Mouse (Mus musculus): ENCODE measurements at regions not wholly inside any gene's neighbourhood (a gene's known extent, or its start where the extent isn't known, plus 50 kb on each side); places are given as distances from the start of the nearest gene placed in this dataset.

- no peak for DNase-seq (ENCODE audit: extremely low spot score)
These were observed 131.8 kb downstream of the Tshz3 start for GRCm38 (mm10) chr7:36829710-36830109.

DNA sequence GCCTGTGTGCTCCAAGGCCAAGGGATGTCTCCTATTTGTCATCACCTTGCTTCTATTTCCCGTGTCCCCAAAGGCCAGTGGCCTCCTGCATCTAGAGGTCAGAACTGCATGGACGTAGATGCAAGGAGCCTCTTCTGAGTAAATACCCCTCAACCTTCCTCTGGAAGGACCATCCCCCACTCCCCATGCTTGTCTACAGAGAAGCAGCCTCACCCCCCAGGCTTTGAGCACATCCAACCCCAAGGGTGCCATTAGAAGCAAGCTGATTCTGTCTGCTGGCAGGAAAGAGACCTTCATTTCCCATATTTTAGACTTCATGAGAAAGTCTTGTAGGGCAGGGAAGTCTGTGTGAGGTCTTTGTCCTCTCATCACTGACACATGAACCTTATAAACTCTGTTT lies 132.2 kb downstream of the Tshz3 start:
- no peak for DNase-seq (ENCODE audit: extremely low spot score)

DNA sequence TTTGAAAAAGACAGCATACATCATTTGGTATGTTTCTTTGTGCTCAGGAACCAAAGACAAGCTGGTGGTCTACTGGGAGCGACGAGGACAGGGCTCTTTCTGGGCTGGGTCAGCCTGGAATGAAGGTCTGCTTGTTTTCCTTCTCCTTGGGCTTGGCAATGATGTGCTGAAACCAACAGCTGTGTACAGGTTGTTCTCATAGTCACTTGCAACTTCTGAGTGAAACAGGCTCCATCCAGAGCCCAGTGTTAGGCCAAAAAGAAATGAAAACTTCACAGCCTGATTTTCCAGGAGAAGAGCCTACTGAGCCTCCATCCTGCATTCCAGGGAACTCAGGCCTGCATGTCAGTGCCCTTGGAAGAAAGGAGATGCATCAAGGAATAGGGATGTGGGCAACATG lies 150.4 kb downstream of the Tshz3 start:
- no peak for DNase-seq (ENCODE audit: extremely low spot score)

GRCm38 (mm10) chr7:36851275-36851889 lies 153.5 kb downstream of the Tshz3 start:
- no peak for DNase-seq (ENCODE audit: extremely low spot score)

DNA sequence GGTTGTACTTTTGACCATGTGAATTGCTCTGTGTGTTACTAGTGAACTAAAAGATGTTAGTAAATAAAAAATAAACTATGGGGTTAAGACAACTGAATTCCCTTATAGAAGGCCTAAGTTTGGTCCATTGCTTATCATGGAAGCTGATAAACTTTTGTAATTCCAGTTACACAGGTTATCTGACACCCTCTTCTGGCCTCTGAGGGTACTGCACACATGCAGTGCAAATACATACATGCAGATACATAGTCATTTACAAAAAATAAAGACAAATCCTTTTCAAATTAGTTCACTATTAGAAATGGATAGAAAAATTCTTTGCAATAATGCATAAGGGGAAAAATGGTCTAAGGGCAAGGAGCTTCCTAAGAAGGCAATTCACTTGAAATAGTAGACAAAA lies 156.4 kb downstream of the Tshz3 start:
- no peak for DNase-seq (ENCODE audit: extremely low spot score)

DNA sequence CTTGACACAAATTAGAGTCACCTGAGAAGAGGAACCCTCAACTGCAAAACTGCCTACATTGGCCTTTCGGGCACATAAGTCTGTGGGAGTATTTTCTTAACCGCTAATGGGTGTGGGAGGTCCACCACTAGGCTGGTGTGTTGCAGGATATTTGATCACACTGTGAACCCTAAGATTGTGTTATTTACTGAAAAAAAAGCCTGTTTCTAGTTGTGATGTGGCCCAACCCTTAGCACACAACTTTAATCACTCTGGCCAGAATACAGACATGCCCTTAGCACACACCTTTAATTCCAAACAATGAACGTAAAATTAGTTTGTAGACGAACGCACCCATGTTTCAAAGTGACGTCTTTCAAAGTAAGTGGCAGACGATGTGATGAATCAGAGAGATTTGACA lies 161.5 kb downstream of the Tshz3 start:
- DNase-seq (ENCODE audit: extremely low spot score) = no peak

- no peak for DNase-seq (ENCODE audit: extremely low spot score)
These were observed 164.6 kb downstream of the Tshz3 start for GRCm38 (mm10) chr7:36862481-36862880.

- DNase-seq (ENCODE audit: extremely low spot score) = no peak
These were observed 165.8 kb downstream of the Tshz3 start for GRCm38 (mm10) chr7:36863745-36864144.

- no peak for DNase-seq (ENCODE audit: extremely low spot score)
These were observed 166.8 kb downstream of the Tshz3 start for GRCm38 (mm10) chr7:36864675-36865074.

DNA sequence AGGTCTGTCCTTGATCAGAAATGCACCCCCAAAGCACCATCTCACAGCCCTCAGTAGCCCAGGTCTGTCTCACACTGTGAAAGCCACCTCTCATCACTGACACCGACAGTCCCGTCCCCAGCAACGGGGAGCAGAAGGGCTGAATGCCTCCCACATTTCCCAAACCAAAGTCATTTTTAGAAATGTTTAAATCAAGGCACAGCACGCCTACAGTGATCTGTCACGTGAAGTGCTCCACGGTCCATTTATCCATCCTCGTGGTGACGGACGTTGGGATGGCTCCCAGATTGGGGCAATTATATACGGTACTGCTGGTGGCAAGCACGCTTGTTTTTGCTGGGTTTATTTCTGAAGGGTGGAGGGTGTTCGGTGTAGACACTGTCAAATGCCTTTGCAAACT lies 168.7 kb downstream of the Tshz3 start:
- DNase-seq (ENCODE audit: extremely low spot score) = no peak

- no peak for DNase-seq (ENCODE audit: extremely low spot score)
These were observed 176.1 kb downstream of the Tshz3 start for GRCm38 (mm10) chr7:36874004-36874403.

- peak; percentile 63 for DNase-seq (ENCODE audit: extremely low spot score)
These were observed 179.8 kb downstream of the Tshz3 start for GRCm38 (mm10) chr7:36877686-36878085.

DNA sequence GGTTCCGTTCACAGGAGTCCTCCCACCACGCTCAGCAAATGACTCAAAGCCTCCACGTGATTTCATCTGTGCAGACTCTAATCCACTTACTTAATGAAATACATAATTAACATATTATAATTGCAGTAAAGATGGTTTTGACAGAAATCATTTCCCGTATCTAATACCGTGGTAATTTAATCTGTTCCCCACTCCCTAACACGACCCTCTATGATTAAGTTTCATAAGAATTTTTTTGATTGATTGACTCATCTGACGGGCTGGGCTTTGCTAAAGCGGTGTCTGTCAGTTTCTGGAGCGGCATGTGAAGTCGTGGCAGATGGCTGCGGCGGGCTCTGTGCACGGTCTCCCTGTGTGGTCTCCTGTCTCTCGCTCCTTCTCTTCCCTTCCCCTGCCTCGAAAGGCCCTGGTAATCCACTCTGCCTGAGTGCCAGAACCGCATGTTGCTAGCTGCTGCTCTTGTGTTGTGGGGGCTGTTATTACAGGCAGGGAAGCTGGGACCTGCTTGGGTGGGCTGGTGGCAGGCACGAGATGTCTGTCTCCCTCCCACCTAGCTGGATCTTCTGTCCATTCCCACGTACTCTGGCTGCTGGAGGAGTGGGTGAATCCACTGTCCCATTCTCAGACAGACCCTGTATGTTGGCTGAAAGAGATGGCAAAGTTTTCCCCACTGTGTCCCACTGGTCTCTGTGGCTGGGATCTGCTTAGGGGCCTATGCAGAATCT lies 195.0 kb downstream of the Tshz3 start:
- DNase-seq (ENCODE audit: extremely low spot score) = no peak

DNA sequence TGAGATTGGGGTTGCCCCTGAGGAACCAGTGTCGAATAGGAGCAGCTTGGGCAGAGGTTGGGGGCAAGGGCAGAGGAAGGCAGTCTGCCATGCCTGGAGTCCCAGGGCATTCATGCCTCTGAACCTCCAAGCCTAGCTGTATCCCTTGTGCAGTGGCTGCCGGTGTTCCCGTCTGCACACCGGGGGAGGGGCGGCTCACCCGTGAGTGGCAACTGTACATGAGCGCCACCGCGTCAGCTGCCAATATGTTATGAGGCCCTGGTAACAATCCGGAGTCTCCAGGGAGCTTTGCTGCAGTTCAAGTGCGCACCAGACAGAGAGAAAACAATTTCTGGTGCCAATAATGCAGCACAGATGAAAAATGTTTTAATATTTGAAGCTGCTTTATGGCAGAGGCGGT lies 198.4 kb downstream of the Tshz3 start:
- DNase-seq (ENCODE audit: extremely low spot score) = no peak

DNA sequence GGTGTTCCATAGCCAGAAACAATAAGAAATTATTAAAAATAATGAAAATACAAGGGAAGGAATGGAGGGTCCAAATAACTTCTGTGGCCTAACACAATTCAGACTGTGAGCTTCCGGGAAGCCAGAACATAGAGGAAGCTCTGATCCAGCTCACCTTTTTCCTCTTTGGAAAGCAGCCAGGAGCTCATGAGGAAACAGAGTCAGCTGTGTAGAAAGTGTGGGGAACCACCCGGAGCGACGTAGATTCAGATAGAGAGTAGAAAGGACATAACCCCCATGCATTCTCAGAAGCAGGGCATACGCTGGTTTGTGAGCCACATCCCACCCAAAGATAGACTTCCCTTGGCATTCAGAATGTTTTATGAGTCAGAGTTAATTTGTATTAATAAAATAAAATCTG lies 203.6 kb downstream of the Tshz3 start:
- DNase-seq (ENCODE audit: extremely low spot score) = no peak

DNA sequence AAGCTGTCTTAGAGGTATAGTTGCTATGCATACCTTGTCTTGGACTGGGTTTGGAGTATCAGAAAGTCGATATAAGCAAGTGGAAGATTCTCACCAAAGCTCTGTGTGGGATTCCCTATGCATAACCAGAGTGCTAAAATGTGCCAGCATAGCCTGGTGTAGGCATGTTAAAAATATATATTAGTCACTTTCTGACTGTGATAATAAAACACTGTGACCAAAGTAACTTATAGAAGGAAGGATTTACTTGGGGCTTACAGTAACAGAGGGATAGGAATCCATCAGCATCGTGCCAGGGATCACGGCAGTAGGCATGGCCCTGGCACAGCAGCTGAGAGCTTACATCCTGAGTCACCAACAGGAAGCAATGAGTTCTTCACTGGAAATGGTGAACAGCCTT lies 215.4 kb downstream of the Tshz3 start:
- DNase-seq (ENCODE audit: extremely low spot score) = no peak

- no peak for DNase-seq (ENCODE audit: extremely low spot score)
These were observed 216.3 kb downstream of the Tshz3 start for GRCm38 (mm10) chr7:36914261-36914660.

GRCm38 (mm10) chr7:36915171-36915570 lies 217.3 kb downstream of the Tshz3 start:
- no peak for DNase-seq (ENCODE audit: extremely low spot score)

DNA sequence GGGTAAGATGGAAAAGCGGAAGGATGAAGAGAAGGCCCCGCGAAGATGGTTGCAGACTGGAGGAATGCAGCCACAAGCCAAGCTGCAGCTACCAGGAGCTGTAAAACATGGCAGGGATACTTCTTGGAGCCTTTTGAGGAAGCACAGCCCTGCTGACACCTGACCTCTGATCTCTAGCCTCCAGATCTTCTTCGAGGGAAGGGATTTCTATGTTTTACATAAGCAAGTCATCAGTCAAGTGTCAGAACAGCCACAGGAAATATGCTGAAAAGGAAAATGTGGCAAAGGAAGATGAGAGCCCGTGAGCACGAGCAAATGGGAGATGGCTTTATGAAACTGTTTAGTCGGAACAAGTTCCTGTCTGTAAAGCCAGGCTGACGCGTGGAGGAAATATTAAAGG lies 219.1 kb downstream of the Tshz3 start:
- no peak for DNase-seq (ENCODE audit: extremely low spot score)

DNA sequence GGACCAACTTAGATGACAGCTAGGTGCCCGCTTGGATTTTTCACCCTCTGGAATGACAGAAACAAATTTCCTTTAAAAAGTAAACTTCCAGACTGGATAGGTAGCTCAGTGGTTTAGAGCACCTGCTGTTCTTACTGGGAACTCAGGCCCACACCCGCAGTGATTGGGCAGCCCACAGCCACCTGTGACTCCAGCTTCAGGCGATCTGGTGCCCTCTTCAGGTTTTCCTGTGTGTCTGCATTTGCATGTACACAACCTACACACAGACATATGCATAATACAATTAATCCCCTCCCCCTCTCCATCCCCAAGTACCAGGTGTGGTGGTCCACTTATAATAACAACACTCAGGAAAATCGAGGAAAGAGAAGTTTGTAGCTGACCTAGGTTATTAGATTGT lies 221.5 kb downstream of the Tshz3 start:
- no peak for DNase-seq (ENCODE audit: extremely low spot score)

- no peak for DNase-seq (ENCODE audit: extremely low spot score)
These were observed 223.1 kb downstream of the Tshz3 start for GRCm38 (mm10) chr7:36921003-36921402.

- DNase-seq (ENCODE audit: extremely low spot score) = no peak
These were observed 235.6 kb downstream of the Tshz3 start for GRCm38 (mm10) chr7:36933490-36933889.

DNA sequence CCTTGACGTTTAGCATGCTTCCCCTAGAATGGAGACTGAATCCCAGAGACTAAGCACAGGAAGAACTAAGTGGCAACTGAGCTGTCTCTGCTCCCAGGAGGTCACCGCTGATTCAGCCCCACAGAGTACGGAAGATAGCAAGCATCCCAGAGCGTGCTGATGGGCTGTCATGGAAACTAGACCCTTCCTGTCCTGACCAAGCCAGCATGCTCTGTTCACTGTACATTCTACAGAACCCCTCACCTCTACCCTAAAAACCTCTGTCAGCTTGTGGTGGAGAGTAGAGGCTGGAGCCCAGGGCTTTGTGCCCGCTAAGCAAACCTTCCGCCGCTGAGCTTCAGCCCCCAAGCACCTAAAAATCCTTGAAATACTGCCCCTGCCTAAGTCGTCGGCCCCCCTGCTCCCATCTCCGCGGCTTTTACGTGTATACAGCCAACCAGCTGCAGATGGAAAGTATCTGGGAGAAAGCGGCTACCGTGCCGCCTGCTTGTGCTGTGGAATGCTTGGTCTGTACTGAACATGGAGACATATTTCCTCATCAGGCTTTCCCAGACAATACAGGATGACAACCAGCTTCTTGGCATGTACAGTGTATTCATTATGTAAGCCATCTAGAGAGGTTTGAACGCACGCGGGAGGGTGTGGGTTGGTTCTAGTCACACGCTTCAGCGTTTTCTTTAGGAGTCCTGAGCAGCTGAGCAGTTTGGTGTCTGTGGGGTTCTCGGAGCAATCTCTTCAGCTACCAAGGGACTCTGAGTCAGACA lies 237.1 kb downstream of the Tshz3 start:
- DNase-seq (ENCODE audit: extremely low spot score) = no peak

All from embryo, embryonic 9.5 days (tissue).